Mouse (Mus musculus) E14TG2a.4 (cell line): ENCODE measurements at regions not wholly inside any gene's neighbourhood (a gene's known extent, or its start where the extent isn't known, plus 50 kb on each side); places are given as distances from the start of the nearest gene placed in this dataset.

ENCODE experiments used
- H3K27me3 ChIP-seq: 2 replicates; pipeline ENCODE4 v1.6.1; 2014; ENCODE audit warnings: low read length, control low read depth; ENCODE audit not compliant: insufficient read depth
- H3K36me3 ChIP-seq: 2 replicates; pipeline ENCODE4 v1.6.1; 2014; ENCODE audit warnings: low read length, control low read depth; ENCODE audit not compliant: insufficient read depth
- H3K4me1 ChIP-seq: replicated peaks from 2 replicates; pipeline ENCODE4 v1.6.1; 2014; ENCODE audit warnings: low read depth, low read length, control low read depth
- H3K4me3 ChIP-seq: replicated peaks from 2 replicates; pipeline ENCODE4 v1.5.1; 2014; ENCODE audit warnings: mild to moderate bottlenecking, low read length
- H3K9me3 ChIP-seq: 2 replicates; pipeline ENCODE4 v1.6.1; 2014; ENCODE audit warnings: low read length, control low read depth
- CTCF ChIP-seq: conservative IDR thresholded peaks from 2 replicates; pipeline ENCODE4 v1.5.1; 2014; ENCODE audit warnings: low read length
- NANOG ChIP-seq: IDR thresholded peaks from 2 replicates; pipeline ENCODE4 v1.6.1; 2014; ENCODE audit warnings: borderline replicate concordance, low read length, mixed read lengths
- POU5F1 ChIP-seq: IDR thresholded peaks from 2 replicates; pipeline ENCODE4 v1.6.1; 2014; ENCODE audit warnings: low read length, borderline replicate concordance

DNA sequence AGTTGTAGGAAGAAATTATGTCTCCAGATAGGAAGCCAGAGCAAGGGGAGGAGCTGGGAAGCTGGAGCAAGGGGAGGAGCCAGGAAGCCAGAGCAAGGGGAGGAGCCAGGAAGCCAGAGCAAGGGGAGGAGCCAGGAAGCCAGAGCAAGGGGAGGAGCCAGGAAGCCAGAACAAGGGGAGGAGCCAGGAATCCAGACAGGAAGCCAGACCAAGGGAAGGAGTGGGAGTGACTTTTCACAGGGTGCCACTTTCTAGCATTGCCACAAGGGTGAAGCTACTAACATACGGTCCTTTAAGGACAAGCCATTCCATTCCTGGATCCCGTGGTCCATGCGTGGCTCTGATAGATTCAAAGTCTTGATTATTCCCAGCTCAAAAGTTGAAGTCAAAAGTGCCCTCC lies 81.7 kb downstream of the Spata19 start:
- no peak for TF ChIP-seq CTCF
- TF ChIP-seq POU5F1 = no peak
- no peak for TF ChIP-seq NANOG
- H3K27me3 ChIP-seq = no peaks in the 10 kb centered on the region
- H3K4me1 ChIP-seq = no peaks in the 10 kb centered on the region

GRCm38 (mm10) chr9:27501816-27502215 lies 105.2 kb downstream of the Spata19 start:
- TF ChIP-seq POU5F1 (no peak), CTCF (no peak), NANOG (no peak)

More for the DNA sequence above, 81.7 kb downstream of the Spata19 start:
- Histone ChIP-seq H3K4me3 (no peak overlapping the region), H3K36me3 (no peaks in the 10 kb centered on the region), H3K9me3 (no peaks in the 10 kb centered on the region)

GRCm38 (mm10) chr9:27509157-27509556 lies 112.6 kb downstream of the Spata19 start:
- Histone ChIP-seq H3K9me3 (peaks cover 3% of the 10 kb centered on the region; the same call in 1 of the 2 replicates), H3K4me1 (no peaks in the 10 kb centered on the region), H3K36me3 (no peaks in the 10 kb centered on the region), H3K4me3 (no peak overlapping the region), H3K27me3 (no peaks in the 10 kb centered on the region)
- TF ChIP-seq NANOG (no peak), POU5F1 (no peak), CTCF (no peak)

More at GRCm38 (mm10) chr9:27501816-27502215, 105.2 kb downstream of the Spata19 start:
- H3K36me3 ChIP-seq = no peaks in the 10 kb centered on the region
- no peaks in the 10 kb centered on the region for H3K4me1 ChIP-seq
- H3K27me3 ChIP-seq = no peaks in the 10 kb centered on the region; the same call in 1 of the 2 replicates
- no peaks in the 10 kb centered on the region for H3K9me3 ChIP-seq
- no peak overlapping the region for H3K4me3 ChIP-seq

DNA sequence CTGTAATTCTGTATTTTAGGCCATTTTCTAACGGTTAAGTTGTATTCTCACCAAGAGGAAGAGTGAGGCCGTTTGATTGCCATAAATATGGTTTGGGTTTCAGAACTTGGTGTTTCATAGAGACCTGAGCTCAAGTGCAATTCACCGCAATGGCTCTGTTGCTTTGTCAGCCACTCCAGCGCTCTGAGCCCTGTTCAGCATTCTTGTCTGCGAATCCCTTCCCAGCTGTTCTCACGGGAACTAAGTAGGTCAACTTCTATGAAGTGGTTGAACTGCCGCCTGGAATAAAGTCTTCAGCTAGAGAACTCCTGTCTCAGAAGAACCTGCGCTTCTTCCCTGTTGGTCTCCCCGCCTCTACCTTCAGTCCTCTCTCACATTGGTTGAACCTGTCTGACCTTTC lies 113.1 kb downstream of the Spata19 start:
- Histone ChIP-seq H3K27me3 (no peaks in the 10 kb centered on the region), H3K4me1 (no peaks in the 10 kb centered on the region), H3K9me3 (peaks cover 3% of the 10 kb centered on the region; the same call in 1 of the 2 replicates), H3K4me3 (no peak overlapping the region), H3K36me3 (no peaks in the 10 kb centered on the region)
- TF ChIP-seq POU5F1 (no peak), CTCF (no peak), NANOG (no peak)

GRCm38 (mm10) chr9:27511161-27511560 lies 114.6 kb downstream of the Spata19 start:
- H3K27me3 ChIP-seq = no peaks in the 10 kb centered on the region
- TF ChIP-seq NANOG (no peak), POU5F1 (no peak), CTCF (no peak)
- no peak overlapping the region for H3K4me3 ChIP-seq
- H3K36me3 ChIP-seq = no peaks in the 10 kb centered on the region
- H3K9me3 ChIP-seq = peaks cover 3% of the 10 kb centered on the region; the same call in 1 of the 2 replicates
- no peaks in the 10 kb centered on the region for H3K4me1 ChIP-seq

GRCm38 (mm10) chr9:27515427-27516110 lies 119.0 kb downstream of the Spata19 start:
- Histone ChIP-seq H3K36me3 (no peaks in the 10 kb centered on the region), H3K9me3 (no peaks in the 10 kb centered on the region), H3K27me3 (no peaks in the 10 kb centered on the region), H3K4me3 (no peak overlapping the region), H3K4me1 (no peaks in the 10 kb centered on the region)
- TF ChIP-seq CTCF = no peak
- TF ChIP-seq NANOG = no peak
- no peak for TF ChIP-seq POU5F1

DNA sequence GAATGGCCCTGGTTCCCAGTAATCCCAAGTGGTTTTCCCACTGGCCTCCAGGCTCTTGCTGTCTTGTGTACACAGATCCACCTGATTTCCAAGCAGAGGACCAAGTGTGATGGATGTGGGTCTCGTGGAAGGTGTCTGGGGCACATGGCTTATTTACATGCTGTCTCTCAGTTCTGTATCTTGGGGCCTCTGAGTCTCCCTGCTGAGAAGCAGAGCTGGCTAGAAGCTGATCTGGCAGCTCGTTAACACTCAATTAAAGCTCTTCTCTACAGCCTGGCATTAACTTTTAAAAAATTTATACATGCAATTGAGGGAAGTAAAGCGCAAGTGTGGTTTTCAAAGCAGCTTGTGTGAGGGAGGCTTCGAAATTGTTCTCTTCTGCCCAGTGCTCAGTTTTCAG lies 121.4 kb downstream of the Spata19 start:
- no peaks in the 10 kb centered on the region for H3K9me3 ChIP-seq
- no peaks in the 10 kb centered on the region for H3K27me3 ChIP-seq
- no peak for TF ChIP-seq POU5F1
- no peak for TF ChIP-seq NANOG
- TF ChIP-seq CTCF = no peak
- H3K4me3 ChIP-seq = no peak overlapping the region
- no peaks in the 10 kb centered on the region for H3K36me3 ChIP-seq
- no peaks in the 10 kb centered on the region for H3K4me1 ChIP-seq

DNA sequence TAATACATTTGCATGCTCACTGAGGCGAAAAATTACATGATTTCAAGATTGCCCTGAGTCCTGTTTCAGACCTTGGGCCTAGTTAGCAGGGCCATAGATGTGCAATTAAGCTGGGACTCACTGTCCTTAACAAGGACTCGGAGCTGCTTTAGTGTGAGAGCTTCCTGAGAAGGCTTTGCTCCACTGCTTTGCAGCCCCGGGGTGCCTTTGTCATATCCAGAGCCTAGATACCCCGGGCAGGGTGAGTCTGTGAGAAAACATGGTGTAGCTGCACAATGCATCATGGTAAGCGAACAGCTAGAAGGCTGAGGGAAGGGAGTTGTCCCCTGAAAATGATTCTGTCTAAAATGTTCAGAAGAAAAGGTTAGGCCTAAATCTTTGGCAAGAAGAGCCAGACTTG lies 123.1 kb downstream of the Spata19 start:
- no peaks in the 10 kb centered on the region for H3K4me1 ChIP-seq
- no peak overlapping the region for H3K4me3 ChIP-seq
- no peaks in the 10 kb centered on the region for H3K9me3 ChIP-seq
- no peaks in the 10 kb centered on the region for H3K36me3 ChIP-seq
- TF ChIP-seq NANOG = no peak
- no peak for TF ChIP-seq POU5F1
- TF ChIP-seq CTCF = no peak
- no peaks in the 10 kb centered on the region for H3K27me3 ChIP-seq
